Mouse (Mus musculus): ENCODE data around the gene Prmt8.

DNA sequence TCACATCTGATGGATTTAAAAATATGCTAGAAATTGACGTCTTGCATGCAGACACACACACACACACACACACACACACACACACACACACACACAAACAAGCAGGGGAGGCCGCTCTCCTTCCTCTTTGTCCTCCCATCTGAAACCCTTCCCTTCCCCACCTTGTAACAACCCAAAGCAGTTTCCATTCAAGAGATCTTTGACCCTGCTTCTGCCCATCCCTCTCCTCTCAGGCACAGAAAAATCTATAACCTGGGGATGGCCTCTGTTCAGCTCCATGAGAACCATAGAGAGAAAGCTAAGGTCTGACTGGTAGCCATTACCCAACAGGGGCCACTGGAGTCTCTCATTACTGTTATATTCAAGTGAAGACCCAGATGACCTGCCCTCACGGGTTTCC is 90.3 kb downstream of the Prmt8 start:
- TF ChIP-seq CTCF (IDR thresholded peaks at IDR 0.05; ENCODE audit: borderline replicate concordance, control insufficient read depth, extremely low read depth, insufficient read depth, low read length, poor library complexity): no peak
- no peak for TF ChIP-seq POLR2A (IDR thresholded peaks at IDR 0.05; ENCODE audit: control insufficient read depth, extremely low read depth, insufficient read depth, low read length, poor library complexity)
